Mouse (Mus musculus) left cerebral cortex, postnatal 4 days (tissue): ENCODE measurements at regions not wholly inside any gene's neighbourhood (a gene's known extent, or its start where the extent isn't known, plus 50 kb on each side); places are given as distances from the start of the nearest gene placed in this dataset.
A peak's percentile ranks its signal among the peaks of the same experiment; 100 is the strongest.
"Not testable (repeated sequence)": the region's sequence is repeated elsewhere in the genome, so short reads cannot be mapped to it uniquely, and the experiment has no call there.

Source experiments
- DNase-seq: peaks from one replicate; pipeline ENCODE4 v3.0.0-alpha.2; 2022
- intact Hi-C: fragments of 180-260 bp; cut with DNase I; formaldehyde crosslinking; loops from one replicate; pipeline ENCODE4 v1.15.1; 2025

DNA sequence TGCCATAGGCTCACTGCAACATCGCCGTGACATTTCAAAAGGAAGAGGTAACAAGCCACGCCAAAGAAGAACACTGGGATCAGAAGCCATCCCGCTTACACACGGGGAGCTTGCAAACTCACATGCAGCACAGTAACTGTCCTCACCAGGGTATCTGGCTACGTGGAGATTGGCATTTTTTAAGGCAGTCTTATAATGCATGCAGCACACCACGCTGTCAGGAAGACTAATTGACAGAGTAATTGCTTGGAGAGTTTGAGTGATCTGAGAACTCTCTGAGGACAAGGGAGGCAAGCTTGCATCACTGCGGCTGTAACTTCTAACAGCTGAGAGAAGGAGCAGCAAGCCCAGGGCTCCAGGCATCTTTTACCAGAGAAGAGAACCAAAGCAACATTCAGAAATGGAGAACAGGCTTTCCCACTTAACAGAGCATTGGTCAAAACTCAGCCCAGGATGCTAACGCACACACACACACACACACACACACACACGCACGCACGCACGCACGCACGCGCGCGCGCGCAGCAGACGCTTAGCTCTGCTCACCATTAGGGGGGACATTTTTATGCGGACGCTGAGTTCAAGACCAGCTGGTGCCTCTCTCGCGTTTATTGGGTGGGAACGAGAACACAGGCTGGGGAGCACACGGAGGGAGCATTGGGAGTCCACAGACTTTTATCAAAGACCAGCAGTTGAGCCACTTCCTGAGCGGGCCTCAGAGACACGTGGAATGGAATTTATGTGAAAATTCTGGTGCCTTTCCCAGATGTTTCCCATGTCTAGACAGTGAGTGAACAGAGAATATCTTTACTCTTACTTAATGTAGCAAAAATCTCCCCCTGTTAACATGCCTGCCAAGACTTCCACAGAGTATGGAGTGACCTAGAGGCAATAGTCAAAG is 66.6 kb downstream of the 1700129C05Rik start:
- intact Hi-C loops, result no loop called here
- DNase-seq, result no peak

GRCm38 (mm10) chr14:59072323-59073039 is 70.2 kb downstream of the 1700129C05Rik start:
- DNase-seq, result no peak
- intact Hi-C loops, result no loop called here

- intact Hi-C loops, result no loop called here
- DNase-seq, result no peak
Observed at GRCm38 (mm10) chr14:59070056-59070455, 72.6 kb downstream of the 1700129C05Rik start.

GRCm38 (mm10) chr14:59066456-59067220 is 76.1 kb downstream of the 1700129C05Rik start:
- intact Hi-C loops, result no loop called here
- no peak for DNase-seq

- intact Hi-C loops, result no loop called here
- DNase-seq, result peak; percentile 52
Observed at GRCm38 (mm10) chr14:59063221-59063620, 79.5 kb downstream of the 1700129C05Rik start.

GRCm38 (mm10) chr14:59056832-59057231 is 85.9 kb downstream of the 1700129C05Rik start:
- DNase-seq, result no peak
- intact Hi-C loops, result no loop called here

- no peak for DNase-seq
- intact Hi-C loops, result no loop called here
Observed at GRCm38 (mm10) chr14:59055283-59055682, 87.4 kb downstream of the 1700129C05Rik start.

DNA sequence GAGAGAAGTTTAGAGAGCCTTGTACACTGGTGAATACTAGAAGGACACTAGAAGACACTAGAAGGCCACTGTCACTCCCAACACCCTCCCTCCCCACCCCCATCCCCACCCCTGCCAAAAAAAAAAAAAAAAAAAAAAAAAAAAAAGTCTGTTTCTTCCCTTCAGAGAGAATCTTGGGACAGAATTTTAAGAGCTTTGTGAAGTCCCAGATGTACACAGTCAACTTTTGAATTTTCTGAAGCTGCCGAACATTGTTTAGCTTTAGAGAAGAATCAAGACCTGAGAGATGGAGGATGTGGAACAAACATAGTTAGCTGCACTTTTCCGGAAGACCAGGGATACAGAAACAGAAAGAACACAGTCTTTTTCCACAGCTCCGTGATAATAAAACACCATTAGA is 90.3 kb downstream of the 1700129C05Rik start:
- no peak for DNase-seq
- intact Hi-C loops, result no loop called here

- no peak for DNase-seq
- intact Hi-C loops, result no loop called here
Observed at GRCm38 (mm10) chr14:59051478-59051879, 91.2 kb downstream of the 1700129C05Rik start.

GRCm38 (mm10) chr14:59045687-59046086 is 97.0 kb downstream of the 1700129C05Rik start:
- intact Hi-C loops, result no loop called here
- no peak for DNase-seq

DNA sequence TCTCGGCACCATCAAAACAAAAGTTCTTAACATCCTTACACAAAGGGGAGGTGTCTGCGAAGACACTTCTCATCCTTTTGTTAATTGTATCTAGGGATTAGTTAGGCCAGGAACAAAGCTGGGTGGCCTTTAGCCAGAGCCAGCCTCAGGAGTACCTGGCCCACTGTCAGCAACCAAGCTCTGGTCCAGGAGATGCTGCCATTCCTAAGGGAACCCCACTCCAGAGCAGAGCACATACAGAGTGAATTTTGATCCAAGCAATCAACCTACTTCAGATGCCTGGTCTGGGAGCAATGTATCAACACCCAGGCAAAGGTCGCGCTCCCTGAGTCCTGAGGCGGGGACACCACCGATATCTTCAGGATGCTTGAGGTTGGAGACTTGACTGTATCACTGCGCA is 97.5 kb downstream of the 1700129C05Rik start:
- no peak for DNase-seq
- intact Hi-C loops, result no loop called here

GRCm38 (mm10) chr14:59042152-59042551 is 100.5 kb downstream of the 1700129C05Rik start:
- no peak for DNase-seq
- intact Hi-C loops, result no loop called here

DNA sequence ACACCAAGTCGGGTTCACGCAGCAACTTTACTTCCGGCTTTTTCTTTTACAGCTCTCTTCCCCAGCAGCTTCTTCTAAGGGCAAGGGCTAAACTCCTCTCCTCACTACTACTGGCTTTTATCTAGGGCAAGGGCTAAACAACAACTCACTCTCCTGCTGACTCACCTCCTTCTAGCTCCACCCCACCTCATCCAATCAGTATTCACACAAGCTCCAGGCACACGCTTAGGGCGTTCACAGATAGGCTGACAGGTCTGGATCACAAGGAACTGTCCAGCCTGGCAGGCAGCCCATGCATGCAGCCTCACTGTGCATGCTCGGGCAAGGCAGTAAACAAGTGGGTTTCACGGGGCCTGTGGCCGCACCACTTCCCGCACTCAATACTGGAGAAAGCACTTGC is 116.9 kb downstream of the 1700129C05Rik start:
- intact Hi-C loops, DNase-seq: not testable (repeated sequence)

DNA sequence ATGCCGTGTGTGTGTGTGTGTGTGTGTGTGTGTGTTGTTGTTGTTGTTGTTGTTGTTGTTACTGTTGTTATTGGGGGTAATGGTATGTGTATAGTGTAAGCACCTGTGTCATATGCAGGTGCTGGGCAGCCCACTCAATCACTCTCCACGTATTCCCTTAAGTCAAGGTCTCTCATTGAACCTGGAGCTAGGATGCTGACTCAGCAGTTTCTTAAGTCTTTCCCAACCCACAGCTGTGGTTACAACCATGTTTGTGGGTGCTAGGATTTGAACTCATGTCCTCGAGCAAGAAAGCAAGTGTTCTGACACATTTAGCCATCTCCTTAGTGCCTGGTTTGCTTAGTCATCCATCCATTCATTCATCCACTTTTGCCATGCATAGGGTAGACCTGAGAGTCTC is 133.2 kb downstream of the 1700129C05Rik start:
- DNase-seq, result no peak
- intact Hi-C loops, result no loop called here

- intact Hi-C loops, result no loop called here
- no peak for DNase-seq
Observed at GRCm38 (mm10) chr14:58999106-58999778, 143.5 kb downstream of the 1700129C05Rik start.

- intact Hi-C loops, result no loop called here
- DNase-seq, result no peak
Observed at GRCm38 (mm10) chr14:58994994-58995393, 147.7 kb downstream of the 1700129C05Rik start.

DNA sequence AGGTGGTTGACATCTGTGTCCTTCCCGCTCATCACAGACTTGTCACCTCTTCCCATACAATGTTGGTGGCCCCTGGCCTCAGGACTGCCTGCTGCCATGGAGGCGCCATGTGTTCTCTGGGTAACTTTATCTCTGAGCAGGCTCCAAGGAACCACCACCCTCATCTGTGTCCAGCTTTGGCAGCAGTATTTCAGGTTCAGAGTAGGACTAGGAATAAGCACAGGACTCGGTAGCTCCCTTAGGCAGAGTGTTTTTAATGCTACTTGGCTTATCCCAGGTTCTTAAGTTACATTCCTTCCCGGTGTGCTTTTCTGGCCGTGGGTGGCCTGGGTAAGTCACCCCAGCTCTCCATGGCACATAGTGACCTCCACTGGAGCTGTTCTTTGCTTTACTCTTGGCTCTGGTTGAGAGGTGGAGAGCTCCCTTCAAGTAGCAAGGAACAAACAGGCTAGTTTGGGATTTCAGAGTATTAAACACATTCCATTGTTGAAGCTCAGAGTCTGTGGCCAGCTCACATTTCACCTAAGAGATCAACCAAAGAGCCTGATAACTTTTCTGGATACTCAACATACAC is 153.0 kb downstream of the 1700129C05Rik start:
- intact Hi-C loops, result no loop called here
- no peak for DNase-seq

DNA sequence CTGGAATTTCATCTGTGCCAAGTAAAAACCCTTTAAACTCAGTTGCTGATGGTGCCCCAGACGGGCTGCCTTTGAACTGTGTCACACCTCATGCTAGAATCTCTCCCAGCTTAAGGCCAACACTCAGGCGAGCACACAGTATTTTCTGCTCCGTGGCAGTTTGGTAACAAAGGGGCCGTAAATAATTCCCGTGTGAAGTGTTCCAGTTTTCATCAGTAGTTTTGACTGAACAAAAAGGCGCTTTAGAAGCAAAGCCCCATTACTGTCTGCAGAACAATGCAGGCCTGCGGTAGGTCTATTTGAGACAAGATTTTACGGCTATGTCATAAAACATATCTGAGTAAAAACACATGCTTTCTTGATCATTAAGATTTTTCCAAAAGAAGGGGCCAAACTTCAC is 155.0 kb downstream of the 1700129C05Rik start:
- intact Hi-C loops, result no loop called here

GRCm38 (mm10) chr14:58985838-58986237 is 156.9 kb downstream of the 1700129C05Rik start:
- intact Hi-C loops, result no loop called here

More for the DNA sequence above, 155.0 kb downstream of the 1700129C05Rik start:
- DNase-seq, result no peak

GRCm38 (mm10) chr14:58976791-58977190 is 165.9 kb downstream of the 1700129C05Rik start:
- no peak for DNase-seq
- intact Hi-C loops, result no loop called here

More at GRCm38 (mm10) chr14:58985838-58986237, 156.9 kb downstream of the 1700129C05Rik start:
- DNase-seq, result no peak
